Mouse (Mus musculus) myocyte (in vitro differentiated cells): ENCODE data around the gene Gm28053. TPM values are rescaled to one million over a fixed set of nuclear protein-coding genes. Genes with fewer than 3 reads are reported as not detected.

Source experiments
- H3K27me3 ChIP-seq: one replicate; pipeline ENCODE4 v1.6.1; 2011; ENCODE audit not compliant: control insufficient read depth, insufficient read depth, insufficient read length
- H3K36me3 ChIP-seq: one replicate; pipeline ENCODE4 v1.6.1; 2011; ENCODE audit not compliant: control insufficient read depth, insufficient read depth
- H3K4me2 ChIP-seq: one replicate; pipeline ENCODE4 v1.6.1; 2011; ENCODE audit warnings: low read depth, control low read depth
- H3K4me3 ChIP-seq: one replicate; pipeline ENCODE4 v1.5.1; 2011; ENCODE audit warnings: mild to moderate bottlenecking, control low read depth, moderate library complexity
- H3K79me2 ChIP-seq: one replicate; pipeline ENCODE4 v1.6.1; 2011; ENCODE audit not compliant: control insufficient read depth, insufficient read depth
- H3ac ChIP-seq: one replicate; pipeline ENCODE4 v1.6.1; 2011; ENCODE audit not compliant: control insufficient read depth, insufficient read length
- CEBPB ChIP-seq: IDR thresholded peaks from 2 replicates; pipeline ENCODE4 v1.6.1; 2011; ENCODE audit warnings: mild to moderate bottlenecking, moderate library complexity; ENCODE audit not compliant: poor library complexity, insufficient read depth, severe bottlenecking
- E2F4 ChIP-seq: IDR thresholded peaks from one replicate; pipeline ENCODE4 v1.6.1; 2011; ENCODE audit warnings: mild to moderate bottlenecking, control low read depth, moderate library complexity; ENCODE audit not compliant: insufficient read depth
- MAX ChIP-seq: IDR thresholded peaks from one replicate; pipeline ENCODE4 v1.6.1; 2011; ENCODE audit warnings: low read depth, mild to moderate bottlenecking, control low read depth
- MYOD1 ChIP-seq, 3 experiments: IDR thresholded peaks; one replicate each; pipeline ENCODE4 v1.6.1; 2011; ENCODE audit warnings: control low read depth in 2 of 3, low read depth in 2 of 3, mild to moderate bottlenecking in 2 of 3, moderate library complexity in 1 of 3; ENCODE audit not compliant: insufficient read length in 2 of 3, control insufficient read depth in 1 of 3
- MYOG ChIP-seq, 3 experiments: IDR thresholded peaks; one replicate each; pipeline ENCODE4 v1.6.1; 2011; ENCODE audit warnings: control low read depth in 2 of 3, low read depth in 2 of 3, mild to moderate bottlenecking in 2 of 3; ENCODE audit not compliant: insufficient read length in 2 of 3, control insufficient read depth in 1 of 3, insufficient read depth in 1 of 3
- POLR2A ChIP-seq: IDR thresholded peaks from one replicate; pipeline ENCODE4 v1.6.1; 2011; ENCODE audit warnings: low read depth, mild to moderate bottlenecking, control low read depth, moderate library complexity; ENCODE audit not compliant: insufficient read length
- POLR2AphosphoS2 ChIP-seq: IDR thresholded peaks from one replicate; pipeline ENCODE4 v1.6.1; 2011; ENCODE audit warnings: low read depth, control low read depth; ENCODE audit not compliant: insufficient read length
- REST ChIP-seq: IDR thresholded peaks from one replicate; pipeline ENCODE4 v1.6.1; 2011; ENCODE audit warnings: mild to moderate bottlenecking, control low read depth, moderate library complexity; ENCODE audit not compliant: insufficient read depth, insufficient read length
- SRF ChIP-seq: IDR thresholded peaks from one replicate; pipeline ENCODE4 v1.6.1; 2011; ENCODE audit warnings: low read depth; ENCODE audit not compliant: control insufficient read depth, insufficient read length
- TCF12 ChIP-seq: IDR thresholded peaks from one replicate; pipeline ENCODE4 v1.6.1; 2011; ENCODE audit warnings: mild to moderate bottlenecking, control low read depth; ENCODE audit not compliant: poor library complexity, insufficient read depth, severe bottlenecking
- TCF3 ChIP-seq: IDR thresholded peaks from one replicate; pipeline ENCODE4 v1.6.1; 2011; ENCODE audit warnings: low read depth, control low read depth; ENCODE audit not compliant: insufficient read length
- USF1 ChIP-seq: IDR thresholded peaks from one replicate; pipeline ENCODE4 v1.6.1; 2011; ENCODE audit warnings: low read depth, mild to moderate bottlenecking, control low read depth, moderate library complexity
- polyA plus RNA-seq: library from polyadenylated mRNA; unstranded; fragments of >200 nt; fragmentation: generic; extraction: Trizol; gene quantifications from one replicate; pipeline ENCODE4 v1.2.1, GENCODE M21; 2012; ENCODE audit warnings: missing spikeins

The Gm28053 gene
- polyA plus RNA-seq, result not detected

DNA sequence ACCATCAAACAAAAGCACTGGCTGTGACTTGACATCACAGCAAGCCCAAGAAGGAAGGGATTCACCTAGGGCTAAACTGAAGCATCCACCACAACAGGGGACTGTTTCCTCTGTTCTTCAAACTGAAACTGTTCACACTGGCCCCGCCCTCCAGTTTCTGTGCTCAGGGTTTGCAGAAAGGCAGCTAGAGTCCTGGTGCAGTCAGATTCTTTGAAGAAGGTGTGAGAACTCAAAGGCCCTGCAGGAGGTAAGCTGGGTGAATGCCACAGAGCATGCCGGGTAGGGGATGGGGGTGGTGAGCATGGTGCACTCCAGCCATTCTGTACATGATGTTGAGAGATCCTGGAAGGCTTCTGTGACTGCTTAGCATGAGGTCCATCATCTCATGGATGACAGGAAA, at the start of gene Gm28053, which contains the start of gene Gimap7:
TSS of gene Gm28053 (plus strand) at position 153 of the 400 bp plus-strand sequence.
TSS of gene Gimap7 (plus strand) at position 167 of the 400 bp plus-strand sequence.
- no peaks in the 10 kb centered on the region for H3K79me2 ChIP-seq
- TF ChIP-seq MYOG (IDR thresholded peaks at IDR 0.05; ENCODE audit: control insufficient read depth in 1 of 3, insufficient read depth in 1 of 3, insufficient read length in 2 of 3, low read depth in 2 of 3), result no peak
- TF ChIP-seq E2F4, result no peak
- TF ChIP-seq MYOD1 (IDR thresholded peaks at IDR 0.05; ENCODE audit: control insufficient read depth in 1 of 3, insufficient read length in 2 of 3, low read depth in 2 of 3), result no peak
- no peak for TF ChIP-seq TCF12
- H3K4me3 ChIP-seq, result no peak within 1 kb of the TSS
- H3K4me2 ChIP-seq, result no peak within 1 kb of the TSS
- no peaks in the 10 kb centered on the region for H3K36me3 ChIP-seq
- no peaks in the 10 kb centered on the region for H3K27me3 ChIP-seq
- H3ac ChIP-seq, result no peak within 1 kb of the TSS

DNA sequence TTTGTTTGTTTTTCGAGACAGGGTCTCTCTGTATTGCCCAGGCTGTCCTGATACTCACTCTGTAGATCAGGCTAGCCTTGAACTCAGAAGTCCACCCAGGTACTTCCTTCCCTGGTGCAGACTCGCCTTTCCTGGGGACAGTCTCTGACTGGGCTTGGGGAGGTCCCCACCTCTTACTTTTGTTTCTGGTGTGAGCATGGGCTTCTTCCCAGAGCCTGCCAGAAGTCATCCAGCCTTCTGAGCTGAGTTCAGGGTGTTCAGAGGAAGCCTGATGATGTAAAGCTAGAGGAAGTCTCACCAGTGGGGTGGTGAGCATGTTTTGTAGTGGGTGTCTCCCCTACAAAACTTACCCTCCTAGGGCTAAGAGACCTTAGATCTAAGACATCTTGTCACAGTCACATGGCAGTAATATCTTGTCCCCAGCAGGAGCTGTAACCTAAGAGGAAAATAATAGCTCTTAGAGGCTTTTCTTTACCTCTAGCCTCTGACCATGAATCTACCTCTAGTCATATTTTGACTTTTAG, 48.9 kb upstream of the Gm28053 start:
- no peak overlapping the region for H3K4me3 ChIP-seq
- no peak overlapping the region for H3ac ChIP-seq
- H3K36me3 ChIP-seq, result no peaks in the 10 kb centered on the region
- H3K27me3 ChIP-seq, result peaks cover 7% of the 10 kb centered on the region
- TF ChIP-seq MAX (no peak), POLR2AphosphoS2 (no peak), TCF12 (no peak), SRF (no peak), REST (no peak), USF1 (no peak)
- H3K4me2 ChIP-seq, result no peak overlapping the region
- H3K79me2 ChIP-seq, result no peaks in the 10 kb centered on the region

- Histone ChIP-seq H3K4me2 (no peak overlapping the region), H3K27me3 (no peaks in the 10 kb centered on the region), H3K36me3 (no peaks in the 10 kb centered on the region)
Observed at GRCm38 (mm10) chr6:48674291-48675058, 43.9 kb upstream of the Gm28053 start.

GRCm38 (mm10) chr6:48675400-48675930, 42.9 kb upstream of the Gm28053 start:
- no peaks in the 10 kb centered on the region for H3K27me3 ChIP-seq
- no peak overlapping the region for H3K4me3 ChIP-seq
- no peak for TF ChIP-seq POLR2AphosphoS2
- TF ChIP-seq REST, result no peak
- TF ChIP-seq POLR2A, result no peak
- TF ChIP-seq SRF, result no peak
- no peak for TF ChIP-seq MYOD1 (IDR thresholded peaks at IDR 0.05; ENCODE audit: control insufficient read depth in 1 of 3, insufficient read length in 2 of 3, low read depth in 2 of 3)
- no peak for TF ChIP-seq TCF3
- no peak for TF ChIP-seq TCF12
- no peak for TF ChIP-seq MYOG (IDR thresholded peaks at IDR 0.05; ENCODE audit: control insufficient read depth in 1 of 3, insufficient read depth in 1 of 3, insufficient read length in 2 of 3, low read depth in 2 of 3)
- no peak for TF ChIP-seq MAX

More at GRCm38 (mm10) chr6:48674291-48675058, 43.9 kb upstream of the Gm28053 start:
- no peaks in the 10 kb centered on the region for H3K79me2 ChIP-seq
- TF ChIP-seq TCF12, result no peak
- TF ChIP-seq MYOD1 (IDR thresholded peaks at IDR 0.05; ENCODE audit: control insufficient read depth in 1 of 3, insufficient read length in 2 of 3, low read depth in 2 of 3), result no peak
- no peak overlapping the region for H3ac ChIP-seq
- H3K4me3 ChIP-seq, result no peak overlapping the region

GRCm38 (mm10) chr6:48675931-48676859, 42.2 kb upstream of the Gm28053 start, which contains the start of gene Gimap9:
Gene Gimap9 (plus strand): TSS chr6:48676129.
- H3K79me2 ChIP-seq, result no peaks in the 10 kb centered on the region
- no peak within 1 kb of the TSS for H3ac ChIP-seq
- H3K36me3 ChIP-seq, result no peaks in the 10 kb centered on the region
- H3K27me3 ChIP-seq, result no peaks in the 10 kb centered on the region
- no peak for TF ChIP-seq TCF12
- no peak for TF ChIP-seq POLR2AphosphoS2
- TF ChIP-seq E2F4, result no peak
- no peak for TF ChIP-seq MYOG (IDR thresholded peaks at IDR 0.05; ENCODE audit: control insufficient read depth in 1 of 3, insufficient read depth in 1 of 3, insufficient read length in 2 of 3, low read depth in 2 of 3)
- TF ChIP-seq REST, result no peak
- TF ChIP-seq MAX, result no peak
- no peak for TF ChIP-seq POLR2A
- no peak for TF ChIP-seq USF1
- no peak for TF ChIP-seq CEBPB
- TF ChIP-seq SRF, result no peak
- no peak for TF ChIP-seq MYOD1 (IDR thresholded peaks at IDR 0.05; ENCODE audit: control insufficient read depth in 1 of 3, insufficient read length in 2 of 3, low read depth in 2 of 3)
- no peak for TF ChIP-seq TCF3
- H3K4me3 ChIP-seq, result no peak within 1 kb of the TSS
- H3K4me2 ChIP-seq, result no peak within 1 kb of the TSS

More at GRCm38 (mm10) chr6:48675400-48675930, 42.9 kb upstream of the Gm28053 start:
- H3K79me2 ChIP-seq, result no peaks in the 10 kb centered on the region
- no peak overlapping the region for H3K4me2 ChIP-seq
- no peaks in the 10 kb centered on the region for H3K36me3 ChIP-seq
- no peak overlapping the region for H3ac ChIP-seq
